Mouse (Mus musculus) limb, embryonic 10.5 days (tissue): Measurements from ENCODE around the gene Abcc12. TPM values are rescaled to one million over a fixed set of nuclear protein-coding genes. Genes with fewer than 3 reads are reported as not detected.

Experiments
- DNase-seq: peaks from one replicate; pipeline ENCODE4 v3.0.0-alpha.2; 2017; ENCODE audit warnings: low spot score
- H3K27ac ChIP-seq: fragments of 300-500 bp; sonication (generic); 2 replicates; pipeline ENCODE4 v1.5.1; 2016; ENCODE audit warnings: mild to moderate bottlenecking
- H3K27me3 ChIP-seq: fragments of 300-500 bp; sonication (generic); 2 replicates; pipeline ENCODE4 v1.6.1; 2016; ENCODE audit warnings: low read depth, mild to moderate bottlenecking; ENCODE audit not compliant: poor library complexity, severe bottlenecking
- H3K36me3 ChIP-seq: fragments of 300-500 bp; sonication (generic); 2 replicates; pipeline ENCODE4 v1.6.1; 2016; ENCODE audit warnings: mild to moderate bottlenecking, moderate library complexity
- H3K4me1 ChIP-seq: fragments of 300-500 bp; sonication (generic); 2 replicates; pipeline ENCODE4 v1.6.1; 2016
- H3K4me3 ChIP-seq: fragments of 300-500 bp; sonication (generic); 2 replicates; pipeline ENCODE4 v1.5.1; 2016; ENCODE audit warnings: mild to moderate bottlenecking, moderate library complexity
- H3K9me3 ChIP-seq: fragments of 300-500 bp; sonication (generic); replicated peaks from 2 replicates; pipeline ENCODE4 v1.6.1; 2016; ENCODE audit warnings: mild to moderate bottlenecking
- WGBS: fragments of 180-500 bp; shearing (Covaris S2); methylation state at CpG from one replicate; pipeline ENCODE4 v1.1.7; 2016; 5-methylcytosine and 5-hydroxymethylcytosine counted together
- polyA plus RNA-seq: library from polyadenylated mRNA; unstranded; fragments of >200 nt; fragmentation: Nextera tagmentation; extraction: Ambion mirVana; gene quantifications from 2 replicates; pipeline ENCODE4 v1.2.1, GENCODE M21; 2016

The Abcc12 gene
- polyA plus RNA-seq = 0.04 and 0.16 TPM in 2 replicates

GRCm38 (mm10) chr8:86580458-86580857, at the start of gene Abcc12:
Abcc12 (minus strand) TSS chr8:86580686.
- Histone ChIP-seq H3K27me3 (no peaks in the 10 kb centered on the region), H3K9me3 (no peaks in the 10 kb centered on the region), H3K36me3 (no peaks in the 10 kb centered on the region), H3K4me3 (no peak within 1 kb of the TSS), H3K4me1 (peaks cover 7% of the 10 kb centered on the region), H3K27ac (no peak within 1 kb of the TSS)
- DNase-seq = no peak

- no peak overlapping the region for H3K4me3 ChIP-seq
- WGBS = 83% methylated on average over 5 of the region's 5 CpGs
- H3K27ac ChIP-seq = no peak overlapping the region
- H3K4me1 ChIP-seq = 0 out of 2 replicates have a peak, but pooled peaks cover under 1% of the 10 kb centered on the region
- peaks cover 18% of the 10 kb centered on the region for H3K36me3 ChIP-seq
- no peak for DNase-seq
- no peaks in the 10 kb centered on the region for H3K27me3 ChIP-seq
- no peaks in the 10 kb centered on the region for H3K9me3 ChIP-seq
These were observed 49.7 kb upstream of the Abcc12 start for GRCm38 (mm10) chr8:86630212-86630611.

- H3K27ac ChIP-seq = 0 out of 2 replicates have a peak overlapping the region, but pooled peaks have one; percentile 84
- H3K9me3 ChIP-seq = no peaks in the 10 kb centered on the region
- DNase-seq = no peak
- peak overlapping the region; percentile 87 for H3K4me3 ChIP-seq
- peaks cover 8% of the 10 kb centered on the region for H3K4me1 ChIP-seq
- H3K36me3 ChIP-seq = no peaks in the 10 kb centered on the region
- no peaks in the 10 kb centered on the region for H3K27me3 ChIP-seq
- 56% methylated on average over 7 of the region's 7 CpGs for WGBS
These were observed 44.4 kb upstream of the Abcc12 start for GRCm38 (mm10) chr8:86624915-86625314.

- under 1% methylated on average over 62 of the region's 62 CpGs for WGBS
- peak; percentile 100 for DNase-seq
- Histone ChIP-seq H3K36me3 (no peaks in the 10 kb centered on the region), H3K27me3 (no peaks in the 10 kb centered on the region), H3K9me3 (no peaks in the 10 kb centered on the region), H3K4me3 (peak within 1 kb of the TSS; percentile 87), H3K27ac (peak within 1 kb of the TSS; percentile 86), H3K4me1 (peaks cover 8% of the 10 kb centered on the region)
These were observed 43.6 kb upstream of the Abcc12 start, which contains the start of gene Lonp2 for GRCm38 (mm10) chr8:86623911-86624731. Lonp2 (plus strand) TSS chr8:86624043.

GRCm38 (mm10) chr8:86623551-86623910, 43.0 kb upstream of the Abcc12 start:
- no peaks in the 10 kb centered on the region for H3K27me3 ChIP-seq
- no peaks in the 10 kb centered on the region for H3K9me3 ChIP-seq
- H3K36me3 ChIP-seq = no peaks in the 10 kb centered on the region
- DNase-seq = no peak
- H3K4me3 ChIP-seq = peak overlapping the region; percentile 87
- peak overlapping the region; percentile 86 for H3K27ac ChIP-seq
- peaks cover 8% of the 10 kb centered on the region for H3K4me1 ChIP-seq
- 3% methylated on average over 14 of the region's 14 CpGs for WGBS

GRCm38 (mm10) chr8:86617759-86618387, 37.4 kb upstream of the Abcc12 start:
- Histone ChIP-seq H3K4me1 (no peaks in the 10 kb centered on the region), H3K4me3 (no peak overlapping the region), H3K36me3 (no peaks in the 10 kb centered on the region), H3K27me3 (no peaks in the 10 kb centered on the region), H3K9me3 (no peaks in the 10 kb centered on the region), H3K27ac (no peak overlapping the region)
- DNase-seq = no peak
- WGBS = 80% methylated on average over 7 of the region's 7 CpGs

- H3K27me3 ChIP-seq = no peaks in the 10 kb centered on the region
- no peaks in the 10 kb centered on the region for H3K36me3 ChIP-seq
- H3K4me1 ChIP-seq = no peaks in the 10 kb centered on the region
- H3K27ac ChIP-seq = no peak overlapping the region
- WGBS = 91% methylated on average over 6 of the region's 6 CpGs
- DNase-seq = no peak
- no peak overlapping the region for H3K4me3 ChIP-seq
- no peaks in the 10 kb centered on the region for H3K9me3 ChIP-seq
These were observed 34.7 kb upstream of the Abcc12 start for GRCm38 (mm10) chr8:86615095-86615769.

GRCm38 (mm10) chr8:86613798-86614197, 33.3 kb upstream of the Abcc12 start:
- Histone ChIP-seq H3K27me3 (no peaks in the 10 kb centered on the region), H3K4me3 (no peak overlapping the region), H3K4me1 (no peaks in the 10 kb centered on the region), H3K9me3 (no peaks in the 10 kb centered on the region), H3K27ac (no peak overlapping the region), H3K36me3 (no peaks in the 10 kb centered on the region)
- 90% methylated on average over 2 of the region's 2 CpGs for WGBS
- no peak for DNase-seq

- Histone ChIP-seq H3K4me1 (no peaks in the 10 kb centered on the region), H3K4me3 (no peak overlapping the region), H3K9me3 (no peaks in the 10 kb centered on the region), H3K27me3 (no peaks in the 10 kb centered on the region), H3K36me3 (no peaks in the 10 kb centered on the region), H3K27ac (no peak overlapping the region)
- 81% methylated on average over 3 of the region's 3 CpGs for WGBS
- no peak for DNase-seq
These were observed 24.2 kb upstream of the Abcc12 start for GRCm38 (mm10) chr8:86604676-86605075.

- no peak overlapping the region for H3K27ac ChIP-seq
- no peaks in the 10 kb centered on the region for H3K27me3 ChIP-seq
- WGBS = 58% methylated on average over 2 of the region's 2 CpGs
- H3K4me1 ChIP-seq = no peaks in the 10 kb centered on the region
- H3K9me3 ChIP-seq = no peaks in the 10 kb centered on the region
- no peak overlapping the region for H3K4me3 ChIP-seq
- no peaks in the 10 kb centered on the region for H3K36me3 ChIP-seq
- no peak for DNase-seq
These were observed 22.7 kb upstream of the Abcc12 start for GRCm38 (mm10) chr8:86603174-86603573.

- DNase-seq = no peak
- Histone ChIP-seq H3K27me3 (no peaks in the 10 kb centered on the region), H3K4me3 (no peak overlapping the region), H3K36me3 (no peaks in the 10 kb centered on the region), H3K27ac (no peak overlapping the region), H3K9me3 (no peaks in the 10 kb centered on the region), H3K4me1 (no peaks in the 10 kb centered on the region)
- 87% methylated on average over 3 of the region's 3 CpGs for WGBS
These were observed 19.8 kb upstream of the Abcc12 start for GRCm38 (mm10) chr8:86600311-86600710.

GRCm38 (mm10) chr8:86599299-86599698, 18.8 kb upstream of the Abcc12 start:
- H3K4me1 ChIP-seq = no peaks in the 10 kb centered on the region
- 91% methylated on average over 6 of the region's 6 CpGs for WGBS
- H3K9me3 ChIP-seq = no peaks in the 10 kb centered on the region
- no peak for DNase-seq
- no peak overlapping the region for H3K4me3 ChIP-seq
- no peak overlapping the region for H3K27ac ChIP-seq
- H3K36me3 ChIP-seq = no peaks in the 10 kb centered on the region
- no peaks in the 10 kb centered on the region for H3K27me3 ChIP-seq

- H3K9me3 ChIP-seq = no peaks in the 10 kb centered on the region
- H3K36me3 ChIP-seq = no peaks in the 10 kb centered on the region
- 92% methylated on average over 7 of the region's 7 CpGs for WGBS
- H3K4me3 ChIP-seq = no peak overlapping the region
- H3K27ac ChIP-seq = no peak overlapping the region
- peak; percentile 21 for DNase-seq
- no peaks in the 10 kb centered on the region for H3K4me1 ChIP-seq
- no peaks in the 10 kb centered on the region for H3K27me3 ChIP-seq
These were observed 17.2 kb upstream of the Abcc12 start for GRCm38 (mm10) chr8:86597681-86598080.
